Mouse (Mus musculus) midbrain, embryonic 11.5 days (tissue): ENCODE data around the gene 4921517D22Rik. TPM values are rescaled to one million over a fixed set of nuclear protein-coding genes. Genes with fewer than 3 reads are reported as not detected.

Experiments
- ATAC-seq: fragments of 200-750 bp; cut with Nextera tagmentation; 2 replicates; pipeline ENCODE4 v1.8.0; 2017; ENCODE audit warnings: moderate TSS enrichment, moderate library complexity; ENCODE audit not compliant: low FRiP score
- DNase-seq: peaks from one replicate; pipeline ENCODE4 v3.0.0; 2015; ENCODE audit warnings: low spot score; ENCODE audit errors: missing footprints
- H3K27ac ChIP-seq: fragments of 300-500 bp; sonication (generic); 2 replicates; pipeline ENCODE4 v1.5.1; 2014; ENCODE audit warnings: low read depth, low read length
- H3K27me3 ChIP-seq: fragments of 300-500 bp; sonication (generic); 2 replicates; pipeline ENCODE4 v1.6.1; 2014; ENCODE audit warnings: mild to moderate bottlenecking, low read length, moderate library complexity, mixed read lengths; ENCODE audit not compliant: control insufficient read depth, insufficient read depth
- H3K36me3 ChIP-seq: fragments of 300-500 bp; sonication (generic); 2 replicates; pipeline ENCODE4 v1.6.1; 2014; ENCODE audit warnings: mild to moderate bottlenecking, low read length, moderate library complexity, mixed read lengths; ENCODE audit not compliant: control insufficient read depth, insufficient read depth
- H3K4me1 ChIP-seq: fragments of 300-500 bp; sonication (generic); 2 replicates; pipeline ENCODE4 v1.6.1; 2014; ENCODE audit warnings: low read length; ENCODE audit not compliant: control insufficient read depth, insufficient read depth
- H3K4me2 ChIP-seq: fragments of 300-500 bp; sonication (generic); 2 replicates; pipeline ENCODE4 v1.6.1; 2014; ENCODE audit warnings: mild to moderate bottlenecking, moderate library complexity
- H3K4me3 ChIP-seq: fragments of 300-500 bp; sonication (generic); 2 replicates; pipeline ENCODE4 v1.5.1; 2014; ENCODE audit warnings: low read depth, low read length
- H3K9ac ChIP-seq: fragments of 300-500 bp; sonication (generic); 2 replicates; pipeline ENCODE4 v1.6.1; 2014; ENCODE audit warnings: low read length
- H3K9me3 ChIP-seq: fragments of 300-500 bp; sonication (generic); 2 replicates; pipeline ENCODE4 v1.6.1; 2016; ENCODE audit warnings: low read length; ENCODE audit not compliant: control insufficient read depth
- WGBS: fragments of 180-500 bp; shearing (Covaris S2); extraction: QIAGEN DNeasy Blood & Tissue Kit; methylation state at CpG from one replicate; pipeline ENCODE4 v1.1.7; 2014; 5-methylcytosine and 5-hydroxymethylcytosine counted together
- polyA plus RNA-seq: library from polyadenylated mRNA; unstranded; fragments of >200 nt; fragmentation: Nextera tagmentation; extraction: Ambion mirVana; gene quantifications from 2 replicates; pipeline ENCODE4 v1.2.1, GENCODE M21; 2014

The 4921517D22Rik gene
- polyA plus RNA-seq, 1 experiment from 2014 or later = not detected

DNA sequence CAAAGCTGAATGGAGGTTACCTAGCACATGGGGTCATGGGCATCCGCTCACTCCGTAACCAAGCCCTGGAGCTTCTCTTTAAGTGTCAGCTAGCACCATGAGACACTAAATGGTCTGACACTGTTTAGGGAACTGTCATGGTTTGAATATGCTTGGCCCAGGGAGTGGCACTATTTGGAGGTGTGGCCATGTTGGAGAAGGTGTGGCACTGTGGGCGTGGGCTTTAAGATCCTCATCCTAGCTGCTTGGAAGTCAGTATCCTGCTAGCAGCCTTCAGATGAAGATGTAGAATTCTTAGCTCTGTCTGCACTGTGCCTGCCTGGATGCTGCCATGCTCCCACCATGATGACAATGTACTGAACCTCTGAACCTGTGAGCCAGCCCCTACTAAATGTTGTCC lies 33.5 kb downstream of the 4921517D22Rik start:
- no peaks in the 10 kb centered on the region; the same call in 1 of the 2 replicates for H3K9me3 ChIP-seq
- no peaks in the 10 kb centered on the region for H3K27me3 ChIP-seq
- ATAC-seq = no peak
- H3K27ac ChIP-seq = no peak overlapping the region
- H3K9ac ChIP-seq = no peak overlapping the region
- no peak for DNase-seq
- H3K4me3 ChIP-seq = no peak overlapping the region
- H3K36me3 ChIP-seq = peaks cover 35% of the 10 kb centered on the region
- over 99% methylated on average over 3 of the region's 3 CpGs for WGBS
- peaks cover 23% of the 10 kb centered on the region for H3K4me1 ChIP-seq
- no peak overlapping the region for H3K4me2 ChIP-seq

DNA sequence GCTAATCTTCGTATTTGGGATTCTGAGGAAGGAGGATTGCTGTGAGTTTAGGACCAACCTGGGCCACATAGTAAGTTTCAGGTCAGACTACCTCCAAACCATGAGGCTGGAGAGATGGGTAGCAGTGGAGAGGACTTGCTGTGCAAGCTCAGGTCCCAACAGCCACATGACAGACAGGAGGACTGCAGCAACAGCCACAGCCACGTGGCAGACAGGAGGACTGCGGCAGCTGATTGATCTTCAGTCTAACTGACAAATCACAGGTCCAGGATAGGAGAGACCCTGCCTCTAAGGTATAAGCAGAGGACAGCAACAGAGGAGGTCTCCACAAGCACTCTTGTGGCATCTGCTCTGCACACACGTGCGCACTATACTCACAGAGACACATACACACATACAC lies 36.1 kb downstream of the 4921517D22Rik start:
- no peaks in the 10 kb centered on the region for H3K27me3 ChIP-seq
- H3K27ac ChIP-seq = peak overlapping the region; percentile 69
- no peak overlapping the region for H3K9ac ChIP-seq
- peaks cover 23% of the 10 kb centered on the region for H3K36me3 ChIP-seq
- H3K4me3 ChIP-seq = no peak overlapping the region
- H3K4me2 ChIP-seq = no peak overlapping the region
- no peaks in the 10 kb centered on the region; the same call in 1 of the 2 replicates for H3K9me3 ChIP-seq
- no peak for ATAC-seq
- WGBS = 77% methylated on average over 5 of the region's 5 CpGs
- DNase-seq = peak; percentile 88
- H3K4me1 ChIP-seq = peaks cover 33% of the 10 kb centered on the region

- H3K9ac ChIP-seq = peak overlapping the region; percentile 1; the same call in 1 of the 2 replicates
- peak overlapping the region; percentile 69 for H3K27ac ChIP-seq
- no peaks in the 10 kb centered on the region for H3K27me3 ChIP-seq
- no peak overlapping the region for H3K4me2 ChIP-seq
- no peaks in the 10 kb centered on the region; the same call in 1 of the 2 replicates for H3K9me3 ChIP-seq
- H3K4me3 ChIP-seq = no peak overlapping the region
- DNase-seq (peak; percentile 93), ATAC-seq (peak; percentile 83)
- WGBS = 5% methylated on average over 4 of the region's 4 CpGs
- peaks cover 33% of the 10 kb centered on the region for H3K4me1 ChIP-seq
- peaks cover 16% of the 10 kb centered on the region for H3K36me3 ChIP-seq
Observed at GRCm38 (mm10) chr13:59656975-59657388, 36.9 kb downstream of the 4921517D22Rik start.

- Histone ChIP-seq H3K4me1 (peaks cover 33% of the 10 kb centered on the region), H3K36me3 (peaks cover 10% of the 10 kb centered on the region), H3K4me3 (no peak overlapping the region), H3K9me3 (no peaks in the 10 kb centered on the region; the same call in 1 of the 2 replicates), H3K27me3 (no peaks in the 10 kb centered on the region), H3K27ac (peak overlapping the region; percentile 69), H3K4me2 (no peak overlapping the region), H3K9ac (0 out of 2 replicates have a peak overlapping the region, but pooled peaks have one; percentile 1)
- WGBS = 60% methylated on average over 10 of the region's 10 CpGs
- DNase-seq (no peak), ATAC-seq (peak; percentile 38)
Observed at GRCm38 (mm10) chr13:59656316-59656832, 37.5 kb downstream of the 4921517D22Rik start.

GRCm38 (mm10) chr13:59655718-59656315 lies 38.1 kb downstream of the 4921517D22Rik start:
- no peak overlapping the region for H3K4me3 ChIP-seq
- DNase-seq = no peak
- no peaks in the 10 kb centered on the region for H3K27me3 ChIP-seq
- no peak overlapping the region for H3K4me2 ChIP-seq
- H3K9me3 ChIP-seq = no peaks in the 10 kb centered on the region; the same call in 1 of the 2 replicates
- no peak for ATAC-seq
- peaks cover 9% of the 10 kb centered on the region for H3K36me3 ChIP-seq
- 91% methylated on average over 15 of the region's 15 CpGs for WGBS
- peak overlapping the region; percentile 69; the same call in 1 of the 2 replicates for H3K27ac ChIP-seq
- no peak overlapping the region for H3K9ac ChIP-seq
- H3K4me1 ChIP-seq = peaks cover 33% of the 10 kb centered on the region

- ATAC-seq = no peak
- DNase-seq = no peak
- Histone ChIP-seq H3K4me3 (no peak overlapping the region), H3K27me3 (no peaks in the 10 kb centered on the region), H3K4me2 (no peak overlapping the region), H3K9ac (no peak overlapping the region), H3K36me3 (peaks cover 11% of the 10 kb centered on the region), H3K27ac (no peak overlapping the region), H3K4me1 (peaks cover 33% of the 10 kb centered on the region), H3K9me3 (no peaks in the 10 kb centered on the region; the same call in 1 of the 2 replicates)
- 96% methylated on average over 5 of the region's 5 CpGs for WGBS
Observed at GRCm38 (mm10) chr13:59654465-59654864, 39.4 kb downstream of the 4921517D22Rik start.

DNA sequence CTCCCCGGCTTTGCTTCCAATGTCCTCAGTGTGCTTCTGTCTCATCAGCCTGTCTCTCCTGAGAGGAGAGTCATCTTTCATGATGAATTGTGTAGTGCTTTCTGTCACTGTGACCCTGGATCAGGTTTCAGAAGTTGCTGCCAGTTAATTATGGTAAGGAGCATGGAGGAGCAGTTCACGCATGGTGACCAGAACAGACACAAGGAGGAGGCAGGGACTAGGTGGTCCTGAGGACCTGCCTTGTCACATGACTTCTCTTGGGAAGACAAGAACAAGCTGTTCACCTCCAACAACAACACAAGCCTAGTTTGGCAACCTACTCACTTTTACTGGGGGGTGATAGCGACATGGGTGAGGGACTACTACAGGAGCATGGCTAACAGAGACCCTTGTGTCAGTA lies 40.8 kb downstream of the 4921517D22Rik start:
- WGBS = 84% methylated on average over 3 of the region's 3 CpGs
- Histone ChIP-seq H3K27me3 (no peaks in the 10 kb centered on the region), H3K4me2 (no peak overlapping the region), H3K36me3 (peaks cover 19% of the 10 kb centered on the region), H3K4me1 (peaks cover 31% of the 10 kb centered on the region), H3K4me3 (no peak overlapping the region), H3K9me3 (no peaks in the 10 kb centered on the region), H3K27ac (peak overlapping the region; percentile 1; the same call in 1 of the 2 replicates), H3K9ac (no peak overlapping the region)
- no peak for DNase-seq
- ATAC-seq = no peak

- H3K27me3 ChIP-seq = no peaks in the 10 kb centered on the region
- H3K4me2 ChIP-seq = no peak overlapping the region
- H3K9ac ChIP-seq = no peak overlapping the region
- H3K27ac ChIP-seq = peak overlapping the region; percentile 5; the same call in 1 of the 2 replicates
- H3K36me3 ChIP-seq = peaks cover 20% of the 10 kb centered on the region
- WGBS = 58% methylated on average over 5 of the region's 5 CpGs
- no peak for ATAC-seq
- peaks cover 29% of the 10 kb centered on the region for H3K4me1 ChIP-seq
- H3K9me3 ChIP-seq = no peaks in the 10 kb centered on the region
- H3K4me3 ChIP-seq = no peak overlapping the region
- DNase-seq = no peak
Observed at GRCm38 (mm10) chr13:59652651-59653050, 41.3 kb downstream of the 4921517D22Rik start.

GRCm38 (mm10) chr13:59649781-59650180 lies 44.1 kb downstream of the 4921517D22Rik start:
- no peak overlapping the region for H3K4me2 ChIP-seq
- no peak for ATAC-seq
- H3K9me3 ChIP-seq = no peaks in the 10 kb centered on the region
- peaks cover 23% of the 10 kb centered on the region for H3K4me1 ChIP-seq
- no peak for DNase-seq
- no peak overlapping the region for H3K9ac ChIP-seq
- no peaks in the 10 kb centered on the region for H3K27me3 ChIP-seq
- WGBS = 86% methylated on average over 5 of the region's 5 CpGs
- no peak overlapping the region for H3K27ac ChIP-seq
- peaks cover 28% of the 10 kb centered on the region for H3K36me3 ChIP-seq
- H3K4me3 ChIP-seq = no peak overlapping the region
